Mouse (Mus musculus) forebrain, embryonic 12.5 days (tissue): ENCODE measurements around the gene Fam186b. TPM values are rescaled to one million over a fixed set of nuclear protein-coding genes. Genes with fewer than 3 reads are reported as not detected.

Experiments used
- ATAC-seq: fragments of 200-750 bp; cut with Nextera tagmentation; 2 replicates; pipeline ENCODE4 v1.8.0; 2017; ENCODE audit warnings: moderate TSS enrichment; ENCODE audit not compliant: low FRiP score
- H3K27ac ChIP-seq: fragments of 300-500 bp; sonication (generic); 2 replicates; pipeline ENCODE4 v1.5.1; 2016; ENCODE audit warnings: mild to moderate bottlenecking
- H3K27me3 ChIP-seq: fragments of 300-500 bp; sonication (generic); 2 replicates; pipeline ENCODE4 v1.6.1; 2016; ENCODE audit warnings: mild to moderate bottlenecking
- H3K36me3 ChIP-seq: fragments of 300-500 bp; sonication (generic); replicated peaks from 2 replicates; pipeline ENCODE4 v1.6.1; 2016; ENCODE audit warnings: mild to moderate bottlenecking
- H3K4me1 ChIP-seq: fragments of 300-500 bp; sonication (generic); 2 replicates; pipeline ENCODE4 v1.6.1; 2016
- H3K4me2 ChIP-seq: fragments of 300-500 bp; sonication (generic); 2 replicates; pipeline ENCODE4 v1.6.1; 2016; ENCODE audit warnings: mild to moderate bottlenecking, moderate library complexity
- H3K4me3 ChIP-seq: fragments of 300-500 bp; sonication (generic); replicated peaks from 2 replicates; pipeline ENCODE4 v1.5.1; 2016; ENCODE audit warnings: mild to moderate bottlenecking
- H3K9ac ChIP-seq: fragments of 300-500 bp; sonication (generic); 2 replicates; pipeline ENCODE4 v1.6.1; 2016; ENCODE audit warnings: mild to moderate bottlenecking
- H3K9me3 ChIP-seq: fragments of 300-500 bp; sonication (generic); 2 replicates; pipeline ENCODE4 v1.6.1; 2016
- WGBS: fragments of 180-500 bp; shearing (Covaris S2); methylation state at CpG from one replicate; pipeline ENCODE4 v1.1.7; 2016; 5-methylcytosine and 5-hydroxymethylcytosine counted together
- polyA plus RNA-seq: library from polyadenylated mRNA; unstranded; fragments of >200 nt; fragmentation: Nextera tagmentation; extraction: Ambion mirVana; gene quantifications from 2 replicates; pipeline ENCODE4 v1.2.1, GENCODE M21; 2016

Fam186b gene
- polyA plus RNA-seq, 1 experiment from 2014 or later: 0.19 TPM

- H3K9me3 ChIP-seq: no peaks in the 10 kb centered on the region
- no peak for ATAC-seq
These were observed 10.5 kb downstream of the Fam186b start for GRCm38 (mm10) chr15:99285189-99285535.

GRCm38 (mm10) chr15:99284527-99285188 lies 11.0 kb downstream of the Fam186b start:
- 50% methylated on average over 14 of the region's 14 CpGs for WGBS

More at GRCm38 (mm10) chr15:99285189-99285535, 10.5 kb downstream of the Fam186b start:
- 56% methylated on average over 8 of the region's 8 CpGs for whole genome bisulfite sequencing
- H3K36me3 ChIP-seq: no peaks in the 10 kb centered on the region
- no peak overlapping the region for H3K4me2 ChIP-seq
- H3K27me3 ChIP-seq: no peaks in the 10 kb centered on the region
- H3K9ac ChIP-seq: no peak overlapping the region
- H3K27ac ChIP-seq: no peak overlapping the region
- H3K4me3 ChIP-seq: no peak overlapping the region
- H3K4me1 ChIP-seq: no peaks in the 10 kb centered on the region

GRCm38 (mm10) chr15:99283456-99283855 lies 12.2 kb downstream of the Fam186b start:
- Histone ChIP-seq H3K4me2 (no peak overlapping the region), H3K27me3 (no peaks in the 10 kb centered on the region), H3K36me3 (no peaks in the 10 kb centered on the region), H3K9me3 (no peaks in the 10 kb centered on the region), H3K27ac (no peak overlapping the region), H3K9ac (no peak overlapping the region), H3K4me3 (no peak overlapping the region), H3K4me1 (no peaks in the 10 kb centered on the region)
- WGBS: 70% methylated on average over 10 of the region's 10 CpGs
- ATAC-seq: no peak

More at GRCm38 (mm10) chr15:99284527-99285188, 11.0 kb downstream of the Fam186b start:
- H3K4me1 ChIP-seq: no peaks in the 10 kb centered on the region
- H3K27me3 ChIP-seq: no peaks in the 10 kb centered on the region
- H3K4me2 ChIP-seq: no peak overlapping the region
- no peaks in the 10 kb centered on the region for H3K36me3 ChIP-seq
- H3K4me3 ChIP-seq: no peak overlapping the region
- H3K9ac ChIP-seq: no peak overlapping the region
- no peaks in the 10 kb centered on the region for H3K9me3 ChIP-seq
- no peak overlapping the region for H3K27ac ChIP-seq
- ATAC-seq: no peak

GRCm38 (mm10) chr15:99278271-99278670 lies 17.4 kb downstream of the Fam186b start:
- Histone ChIP-seq H3K36me3 (no peaks in the 10 kb centered on the region), H3K27ac (no peak overlapping the region), H3K4me2 (no peak overlapping the region), H3K4me1 (no peaks in the 10 kb centered on the region), H3K4me3 (no peak overlapping the region), H3K9ac (no peak overlapping the region), H3K9me3 (no peaks in the 10 kb centered on the region), H3K27me3 (no peaks in the 10 kb centered on the region)
- ATAC-seq: no peak
- 92% methylated on average over 7 of the region's 7 CpGs for whole genome bisulfite sequencing

GRCm38 (mm10) chr15:99276095-99276494 lies 19.6 kb downstream of the Fam186b start:
- no peak for ATAC-seq
- WGBS: 86% methylated on average over 8 of the region's 8 CpGs
- no peak overlapping the region for H3K27ac ChIP-seq
- no peak overlapping the region for H3K4me2 ChIP-seq
- H3K4me1 ChIP-seq: peaks cover 7% of the 10 kb centered on the region
- H3K36me3 ChIP-seq: no peaks in the 10 kb centered on the region
- H3K4me3 ChIP-seq: no peak overlapping the region
- no peaks in the 10 kb centered on the region for H3K27me3 ChIP-seq
- H3K9me3 ChIP-seq: no peaks in the 10 kb centered on the region
- H3K9ac ChIP-seq: no peak overlapping the region

- Histone ChIP-seq H3K9ac (no peak overlapping the region), H3K27me3 (no peaks in the 10 kb centered on the region), H3K4me3 (no peak overlapping the region), H3K9me3 (no peaks in the 10 kb centered on the region), H3K4me2 (no peak overlapping the region), H3K4me1 (no peaks in the 10 kb centered on the region), H3K36me3 (no peaks in the 10 kb centered on the region), H3K27ac (no peak overlapping the region)
- peak; percentile 30; the same call in 1 of the 2 replicates for ATAC-seq
- WGBS: 18% methylated on average over 4 of the region's 4 CpGs
These were observed 30.0 kb downstream of the Fam186b start for GRCm38 (mm10) chr15:99265679-99266078.

- Histone ChIP-seq H3K4me3 (no peak overlapping the region), H3K9ac (no peak overlapping the region), H3K4me1 (peaks cover 5% of the 10 kb centered on the region), H3K9me3 (no peaks in the 10 kb centered on the region), H3K4me2 (no peak overlapping the region), H3K27me3 (no peaks in the 10 kb centered on the region), H3K36me3 (no peaks in the 10 kb centered on the region), H3K27ac (no peak overlapping the region)
- WGBS: 63% methylated on average over 2 of the region's 2 CpGs
- ATAC-seq: no peak
These were observed 31.3 kb downstream of the Fam186b start for GRCm38 (mm10) chr15:99264363-99264762.

GRCm38 (mm10) chr15:99262702-99263101 lies 33.0 kb downstream of the Fam186b start:
- ATAC-seq: no peak
- 45% methylated on average over 10 of the region's 10 CpGs for WGBS

GRCm38 (mm10) chr15:99259730-99260252 lies 35.9 kb downstream of the Fam186b start:
- ATAC-seq: peak; percentile 71
- no peak overlapping the region for H3K9ac ChIP-seq
- peak overlapping the region; percentile 19; the same call in 1 of the 2 replicates for H3K4me3 ChIP-seq
- no peak overlapping the region for H3K27ac ChIP-seq
- H3K4me2 ChIP-seq: peak overlapping the region; percentile 36
- WGBS: 0% methylated on average over 7 of the region's 10 CpGs
- no peaks in the 10 kb centered on the region for H3K9me3 ChIP-seq
- H3K27me3 ChIP-seq: peaks cover under 1% of the 10 kb centered on the region; the same call in 1 of the 2 replicates
- H3K36me3 ChIP-seq: no peaks in the 10 kb centered on the region
- peaks cover 5% of the 10 kb centered on the region for H3K4me1 ChIP-seq

More at GRCm38 (mm10) chr15:99262702-99263101, 33.0 kb downstream of the Fam186b start:
- H3K9me3 ChIP-seq: no peaks in the 10 kb centered on the region
- H3K4me3 ChIP-seq: no peak overlapping the region
- no peaks in the 10 kb centered on the region for H3K36me3 ChIP-seq
- H3K27ac ChIP-seq: no peak overlapping the region
- no peak overlapping the region for H3K4me2 ChIP-seq
- no peak overlapping the region for H3K9ac ChIP-seq
- H3K4me1 ChIP-seq: peaks cover 5% of the 10 kb centered on the region
- no peaks in the 10 kb centered on the region for H3K27me3 ChIP-seq

GRCm38 (mm10) chr15:99259167-99259729 lies 36.4 kb downstream of the Fam186b start:
- Histone ChIP-seq H3K4me1 (peaks cover 5% of the 10 kb centered on the region), H3K27ac (no peak overlapping the region), H3K27me3 (peaks cover 6% of the 10 kb centered on the region; the same call in 1 of the 2 replicates), H3K4me3 (no peak overlapping the region), H3K9me3 (no peaks in the 10 kb centered on the region), H3K9ac (no peak overlapping the region), H3K4me2 (peak overlapping the region; percentile 36), H3K36me3 (no peaks in the 10 kb centered on the region)
- ATAC-seq: peak; percentile 55; the same call in 1 of the 2 replicates
- WGBS: 66% methylated on average over 8 of the region's 8 CpGs

- Histone ChIP-seq H3K27ac (no peak overlapping the region), H3K4me3 (no peak overlapping the region), H3K36me3 (no peaks in the 10 kb centered on the region), H3K27me3 (peaks cover 6% of the 10 kb centered on the region; the same call in 1 of the 2 replicates), H3K9me3 (no peaks in the 10 kb centered on the region), H3K4me2 (no peak overlapping the region), H3K9ac (no peak overlapping the region), H3K4me1 (peaks cover 26% of the 10 kb centered on the region)
- WGBS: 90% methylated on average over 6 of the region's 6 CpGs
- ATAC-seq: no peak
These were observed 40.4 kb downstream of the Fam186b start for GRCm38 (mm10) chr15:99255241-99255749.

- H3K27me3 ChIP-seq: peaks cover 6% of the 10 kb centered on the region; the same call in 1 of the 2 replicates
- H3K4me3 ChIP-seq: no peak overlapping the region
These were observed 41.1 kb downstream of the Fam186b start for GRCm38 (mm10) chr15:99254477-99255005.

More at GRCm38 (mm10) chr15:99254477-99255005, 41.1 kb downstream of the Fam186b start:
- no peak for ATAC-seq
- no peak overlapping the region for H3K9ac ChIP-seq
- H3K36me3 ChIP-seq: peaks cover 4% of the 10 kb centered on the region; the same call in 1 of the 2 replicates
- no peaks in the 10 kb centered on the region for H3K9me3 ChIP-seq
- H3K4me1 ChIP-seq: peaks cover 24% of the 10 kb centered on the region
- 79% methylated on average over 2 of the region's 2 CpGs for WGBS
- no peak overlapping the region for H3K27ac ChIP-seq
- H3K4me2 ChIP-seq: no peak overlapping the region
